Mouse (Mus musculus) B cell, adult 2 months (primary cell): ENCODE measurements around the gene Sh3bp5.

Source experiments
- DNase-seq, 2 experiments: peaks; one replicate each; pipeline ENCODE4 v3.0.0; 2022

Sh3bp5 gene

GRCm38 (mm10) chr14:31433126-31433525, 2.8 kb downstream of the Sh3bp5 start:
- no peak for DNase-seq

- no peak for DNase-seq
Measured at GRCm38 (mm10) chr14:31432424-31432823, 3.5 kb downstream of the Sh3bp5 start.

- DNase-seq, result no peak
Measured at GRCm38 (mm10) chr14:31431789-31432330, 4.0 kb downstream of the Sh3bp5 start.

- no peak for DNase-seq
Measured at GRCm38 (mm10) chr14:31429004-31429395, 6.9 kb downstream of the Sh3bp5 start.

- peak; percentile 39 to 49 for DNase-seq
Measured at GRCm38 (mm10) chr14:31428211-31429003, 7.5 kb downstream of the Sh3bp5 start.

- peak; percentile 85 to 90 for DNase-seq
Measured at GRCm38 (mm10) chr14:31422961-31423791, 12.7 kb downstream of the Sh3bp5 start.

GRCm38 (mm10) chr14:31422395-31422794, 13.5 kb downstream of the Sh3bp5 start:
- DNase-seq, result no peak

GRCm38 (mm10) chr14:31421509-31422295, 14.2 kb downstream of the Sh3bp5 start:
- no peak for DNase-seq

GRCm38 (mm10) chr14:31420985-31421384, 14.9 kb downstream of the Sh3bp5 start:
- no peak for DNase-seq

GRCm38 (mm10) chr14:31420562-31420961, 15.3 kb downstream of the Sh3bp5 start:
- DNase-seq, result peak; percentile 29 to 50

- no peak for DNase-seq
Measured at GRCm38 (mm10) chr14:31420135-31420534, 15.7 kb downstream of the Sh3bp5 start.

- DNase-seq, result no peak
Measured at GRCm38 (mm10) chr14:31419279-31419678, 16.6 kb downstream of the Sh3bp5 start.

- peak in 1 of 2 experiments; percentile 61 for DNase-seq
Measured at GRCm38 (mm10) chr14:31416835-31417549, 18.9 kb downstream of the Sh3bp5 start.

- DNase-seq, result peak; percentile 68 to 70
Measured at GRCm38 (mm10) chr14:31416411-31416810, 19.5 kb downstream of the Sh3bp5 start.

- no peak for DNase-seq
Measured at GRCm38 (mm10) chr14:31414967-31415376, 20.9 kb downstream of the Sh3bp5 start.

- DNase-seq, result peak in 1 of 2 experiments; percentile 27
Measured at GRCm38 (mm10) chr14:31414235-31414966, 21.5 kb downstream of the Sh3bp5 start.

- peak; percentile 50 to 53 for DNase-seq
Measured at GRCm38 (mm10) chr14:31413475-31414086, 22.3 kb downstream of the Sh3bp5 start.

GRCm38 (mm10) chr14:31412651-31413056, 23.2 kb downstream of the Sh3bp5 start:
- no peak for DNase-seq

- peak; percentile 47 to 55 for DNase-seq
Measured at GRCm38 (mm10) chr14:31410737-31411136, 25.1 kb downstream of the Sh3bp5 start.

GRCm38 (mm10) chr14:31410123-31410724, 25.7 kb downstream of the Sh3bp5 start:
- DNase-seq, result peak; percentile 68 to 76
